In genomic region chr7:16255963-16256362, GRCm38 (mm10) we compare ENCODE assay signal across 6 mouse cellular contexts. TPM values are rescaled to one million over a fixed set of nuclear protein-coding genes. Genes with fewer than 3 reads are reported as not detected.
"Had no signal": no experiment of that assay in that cellular context is flagged by ENCODE, and none has a peak within 500 bp of the region (broad histone marks: within the 10 kb centered on the region; RNA-seq: fewer than 3 reads in every experiment).

No protein-coding gene starts in this region.

RNA-seq across cellular contexts. Expression of gene C5ar1, which starts 3.4 kb away (rescaled TPM):
- polyA plus RNA-seq: myocyte had no signal

RNA-seq across cellular contexts. Expression of gene C5ar2, which starts 12.0 kb away (rescaled TPM):
- polyA plus RNA-seq: limb, embryonic 11.5 days; limb, embryonic 12.5 days; midbrain, embryonic 14.5 days; midbrain, embryonic 15.5 days; myocyte; neural tube, embryonic 11.5 days had no signal
